Mouse (Mus musculus): ENCODE results near the gene Fance.

DNA sequence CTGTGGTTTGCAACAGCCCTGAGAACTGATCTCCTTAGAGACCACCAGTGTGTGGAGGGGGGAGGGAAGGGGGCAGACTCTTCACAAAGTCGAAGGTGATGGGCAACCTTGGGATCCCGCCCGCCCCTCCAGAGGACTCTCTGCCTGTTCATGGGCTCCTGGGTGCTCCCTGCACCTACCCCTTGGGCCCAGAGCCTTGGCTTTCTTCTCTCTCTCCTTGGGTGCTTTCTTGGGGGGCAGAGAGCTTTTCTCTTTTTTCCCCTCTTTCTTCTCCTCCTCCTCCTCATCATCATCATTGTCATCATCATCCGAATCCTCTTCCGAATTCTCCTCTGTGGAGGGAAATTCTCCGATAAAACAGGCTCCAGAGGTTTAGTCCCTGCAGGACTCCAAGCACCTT, 50.2 kb downstream of the Fance start:
- TF ChIP-seq POLR2A (IDR thresholded peaks at IDR 0.05; ENCODE audit: low read depth, low read length) (no peak), CTCF (conservative IDR thresholded peaks at IDR 0.05; ENCODE audit: insufficient read depth, insufficient read length, low read depth, low read length) (no peak)

Measured in kidney, adult 2 months (tissue).